Mouse (Mus musculus): ENCODE results near the gene Ppm1d. TPM values are rescaled to one million over a fixed set of nuclear protein-coding genes. Genes with fewer than 3 reads are reported as not detected.

The Ppm1d gene
- polyA plus RNA-seq, 1 experiment from 2014 or later = 24.2 TPM

- no peak overlapping the region for H3K27ac ChIP-seq (replicated peaks; ENCODE audit: low read depth, low read length)
Observed at GRCm38 (mm10) chr11:85312818-85313217, 1.8 kb downstream of the Ppm1d start.

GRCm38 (mm10) chr11:85313361-85313760, 2.3 kb downstream of the Ppm1d start:
- 83% methylated on average over 3 of the region's 3 CpGs for WGBS
- no peak overlapping the region for H3K27ac ChIP-seq (replicated peaks; ENCODE audit: low read depth, low read length)
- H3K9me3 ChIP-seq (ENCODE audit: control insufficient read depth, low read length) = no peaks in the 10 kb centered on the region
- peak overlapping the region; percentile 63 for H3K4me2 ChIP-seq (ENCODE audit: low read length)
- no peak for ATAC-seq (ENCODE audit: low FRiP score, low TSS enrichment)
- H3K9ac ChIP-seq (replicated peaks; ENCODE audit: low read length) = peak overlapping the region; percentile 26; the same call in 1 of the 2 replicates
- no peaks in the 10 kb centered on the region for H3K27me3 ChIP-seq (ENCODE audit: control insufficient read depth, insufficient read depth, low read length)
- peaks cover 4% of the 10 kb centered on the region; the same call in 1 of the 2 replicates for H3K36me3 ChIP-seq (ENCODE audit: control insufficient read depth, insufficient read depth, low read length)
- no peak for DNase-seq
- peak overlapping the region; percentile 91 for H3K4me3 ChIP-seq (replicated peaks; ENCODE audit: low read depth, low read length)
- peaks cover 16% of the 10 kb centered on the region for H3K4me1 ChIP-seq (ENCODE audit: control insufficient read depth, insufficient read depth, low read length)

More at GRCm38 (mm10) chr11:85312818-85313217, 1.8 kb downstream of the Ppm1d start:
- H3K4me3 ChIP-seq (replicated peaks; ENCODE audit: low read depth, low read length) = peak overlapping the region; percentile 91
- DNase-seq (peak; percentile 87), ATAC-seq (ENCODE audit: low FRiP score, low TSS enrichment) (no peak)
- peak overlapping the region; percentile 63 for H3K4me2 ChIP-seq (ENCODE audit: low read length)
- peaks cover 16% of the 10 kb centered on the region for H3K4me1 ChIP-seq (ENCODE audit: control insufficient read depth, insufficient read depth, low read length)
- 25% methylated on average over 2 of the region's 2 CpGs for WGBS
- peaks cover 4% of the 10 kb centered on the region; the same call in 1 of the 2 replicates for H3K36me3 ChIP-seq (ENCODE audit: control insufficient read depth, insufficient read depth, low read length)
- peak overlapping the region; percentile 77; the same call in 1 of the 2 replicates for H3K9ac ChIP-seq (replicated peaks; ENCODE audit: low read length)
- no peaks in the 10 kb centered on the region for H3K27me3 ChIP-seq (ENCODE audit: control insufficient read depth, insufficient read depth, low read length)
- H3K9me3 ChIP-seq (ENCODE audit: control insufficient read depth, low read length) = no peaks in the 10 kb centered on the region

DNA sequence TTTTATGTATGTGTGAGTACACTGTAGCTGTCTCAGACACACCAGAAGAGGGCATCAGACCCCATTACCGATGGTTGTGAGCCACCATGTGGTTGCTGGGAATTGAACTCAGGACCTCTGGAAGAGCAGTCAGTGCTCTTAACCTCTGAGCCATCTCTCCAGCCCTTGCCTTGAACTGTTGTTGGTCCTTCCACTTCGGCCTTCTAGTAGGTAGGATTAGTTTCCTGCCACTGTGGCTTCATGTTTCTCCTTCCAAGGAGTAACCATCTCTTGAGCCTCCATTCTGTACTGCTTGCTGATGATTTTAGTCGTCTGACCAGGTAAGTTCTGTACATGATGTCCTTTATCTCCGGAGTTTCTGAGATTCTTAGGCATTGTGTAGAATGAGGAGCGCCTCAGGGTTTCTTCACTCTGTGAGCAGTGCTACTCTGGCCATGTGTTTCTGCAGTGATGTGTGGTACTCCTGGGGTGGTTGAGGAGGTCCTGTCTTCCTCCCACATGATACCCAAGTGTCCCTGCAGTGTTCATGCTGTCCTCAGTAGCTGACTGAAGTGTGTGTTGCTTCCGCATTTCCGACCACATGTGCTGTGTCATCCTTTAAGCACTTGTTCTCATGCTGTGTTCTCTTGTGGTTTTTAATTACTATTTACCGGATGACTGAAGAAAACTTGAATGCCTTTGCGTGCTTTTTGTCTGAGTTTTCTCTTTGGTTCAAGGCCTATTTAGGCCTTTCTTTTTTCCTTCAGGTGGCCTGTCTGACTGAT, 12.7 kb downstream of the Ppm1d start:
- H3K9ac ChIP-seq (replicated peaks; ENCODE audit: low read length) = no peak overlapping the region
- H3K36me3 ChIP-seq (ENCODE audit: control insufficient read depth, insufficient read depth, low read length) = no peaks in the 10 kb centered on the region
- no peak overlapping the region for H3K4me2 ChIP-seq (ENCODE audit: low read length)
- ATAC-seq (ENCODE audit: low FRiP score, low TSS enrichment) (no peak), DNase-seq (no peak)
- H3K4me1 ChIP-seq (ENCODE audit: control insufficient read depth, insufficient read depth, low read length) = no peaks in the 10 kb centered on the region
- H3K4me3 ChIP-seq (replicated peaks; ENCODE audit: low read depth, low read length) = no peak overlapping the region
- H3K27ac ChIP-seq (replicated peaks; ENCODE audit: low read depth, low read length) = no peak overlapping the region
- no peaks in the 10 kb centered on the region for H3K9me3 ChIP-seq (ENCODE audit: control insufficient read depth, low read length)
- no peaks in the 10 kb centered on the region for H3K27me3 ChIP-seq (ENCODE audit: control insufficient read depth, insufficient read depth, low read length)
- 89% methylated on average over 9 of the region's 9 CpGs for WGBS

DNA sequence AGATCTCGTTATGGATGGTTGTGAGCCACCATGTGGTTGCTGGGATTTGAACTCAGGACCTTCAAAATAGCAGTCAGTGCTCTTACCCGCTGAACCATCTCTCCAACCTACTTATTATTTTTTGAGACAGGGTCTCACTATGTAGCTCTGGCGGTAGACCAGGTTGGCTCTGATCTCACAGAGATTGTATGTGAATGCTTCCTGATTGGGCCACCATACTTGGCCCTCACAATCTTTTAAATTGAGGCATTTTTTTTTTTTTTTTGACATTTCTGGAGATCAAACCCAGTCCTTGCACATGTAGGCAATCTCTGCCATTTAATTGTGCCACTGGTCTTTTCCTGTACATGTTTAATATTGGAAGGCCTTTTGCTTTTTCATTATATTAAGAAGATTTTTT, 17.7 kb downstream of the Ppm1d start:
- H3K36me3 ChIP-seq (ENCODE audit: control insufficient read depth, insufficient read depth, low read length) = peaks cover 23% of the 10 kb centered on the region
- no peak overlapping the region for H3K4me3 ChIP-seq (replicated peaks; ENCODE audit: low read depth, low read length)
- H3K9me3 ChIP-seq (ENCODE audit: control insufficient read depth, low read length) = no peaks in the 10 kb centered on the region
- WGBS = 95% methylated on average over 3 of the region's 3 CpGs
- no peak overlapping the region for H3K4me2 ChIP-seq (ENCODE audit: low read length)
- no peak for DNase-seq
- H3K4me1 ChIP-seq (ENCODE audit: control insufficient read depth, insufficient read depth, low read length) = no peaks in the 10 kb centered on the region
- H3K27me3 ChIP-seq (ENCODE audit: control insufficient read depth, insufficient read depth, low read length) = no peaks in the 10 kb centered on the region
- H3K9ac ChIP-seq (replicated peaks; ENCODE audit: low read length) = no peak overlapping the region
- ATAC-seq (ENCODE audit: low FRiP score, low TSS enrichment) = no peak
- H3K27ac ChIP-seq (replicated peaks; ENCODE audit: low read depth, low read length) = no peak overlapping the region

- no peak overlapping the region for H3K4me3 ChIP-seq (replicated peaks; ENCODE audit: low read depth, low read length)
- no peak overlapping the region for H3K27ac ChIP-seq (replicated peaks; ENCODE audit: low read depth, low read length)
- ATAC-seq (ENCODE audit: low FRiP score, low TSS enrichment) (no peak), DNase-seq (no peak)
- no peak overlapping the region for H3K9ac ChIP-seq (replicated peaks; ENCODE audit: low read length)
- WGBS = 91% methylated on average over 7 of the region's 7 CpGs
- no peaks in the 10 kb centered on the region for H3K4me1 ChIP-seq (ENCODE audit: control insufficient read depth, insufficient read depth, low read length)
- no peaks in the 10 kb centered on the region for H3K9me3 ChIP-seq (ENCODE audit: control insufficient read depth, low read length)
- peaks cover 27% of the 10 kb centered on the region for H3K36me3 ChIP-seq (ENCODE audit: control insufficient read depth, insufficient read depth, low read length)
- H3K4me2 ChIP-seq (ENCODE audit: low read length) = no peak overlapping the region
- H3K27me3 ChIP-seq (ENCODE audit: control insufficient read depth, insufficient read depth, low read length) = no peaks in the 10 kb centered on the region
Observed at GRCm38 (mm10) chr11:85329167-85329894, 18.3 kb downstream of the Ppm1d start.

DNA sequence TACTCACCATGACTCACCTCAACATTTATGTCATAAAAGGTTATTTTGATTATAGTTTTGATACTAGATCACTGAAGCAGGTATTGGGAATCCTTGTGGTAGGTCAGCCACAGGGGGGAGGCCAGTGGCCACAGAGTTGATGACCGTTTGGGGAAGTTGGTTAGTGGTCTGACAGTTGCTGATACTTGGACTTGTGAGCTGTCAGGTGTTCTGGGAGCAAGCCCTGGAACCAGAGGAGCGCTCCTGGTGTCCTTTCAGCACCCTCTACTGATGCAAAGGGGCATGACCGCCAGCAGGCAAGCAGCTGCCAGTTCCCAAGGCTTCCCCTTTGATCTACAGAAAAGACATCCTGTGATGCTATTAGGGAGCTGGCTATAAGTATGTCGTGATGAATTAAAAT, 23.7 kb downstream of the Ppm1d start:
- DNase-seq (peak; percentile 59), ATAC-seq (ENCODE audit: low FRiP score, low TSS enrichment) (no peak)
- Histone ChIP-seq H3K36me3 (ENCODE audit: control insufficient read depth, insufficient read depth, low read length) (peaks cover 42% of the 10 kb centered on the region), H3K27ac (replicated peaks; ENCODE audit: low read depth, low read length) (no peak overlapping the region), H3K9ac (replicated peaks; ENCODE audit: low read length) (no peak overlapping the region), H3K4me3 (replicated peaks; ENCODE audit: low read depth, low read length) (no peak overlapping the region), H3K27me3 (ENCODE audit: control insufficient read depth, insufficient read depth, low read length) (no peaks in the 10 kb centered on the region), H3K9me3 (ENCODE audit: control insufficient read depth, low read length) (no peaks in the 10 kb centered on the region), H3K4me2 (ENCODE audit: low read length) (no peak overlapping the region), H3K4me1 (ENCODE audit: control insufficient read depth, insufficient read depth, low read length) (no peaks in the 10 kb centered on the region)
- WGBS = 49% methylated on average over 4 of the region's 4 CpGs

DNA sequence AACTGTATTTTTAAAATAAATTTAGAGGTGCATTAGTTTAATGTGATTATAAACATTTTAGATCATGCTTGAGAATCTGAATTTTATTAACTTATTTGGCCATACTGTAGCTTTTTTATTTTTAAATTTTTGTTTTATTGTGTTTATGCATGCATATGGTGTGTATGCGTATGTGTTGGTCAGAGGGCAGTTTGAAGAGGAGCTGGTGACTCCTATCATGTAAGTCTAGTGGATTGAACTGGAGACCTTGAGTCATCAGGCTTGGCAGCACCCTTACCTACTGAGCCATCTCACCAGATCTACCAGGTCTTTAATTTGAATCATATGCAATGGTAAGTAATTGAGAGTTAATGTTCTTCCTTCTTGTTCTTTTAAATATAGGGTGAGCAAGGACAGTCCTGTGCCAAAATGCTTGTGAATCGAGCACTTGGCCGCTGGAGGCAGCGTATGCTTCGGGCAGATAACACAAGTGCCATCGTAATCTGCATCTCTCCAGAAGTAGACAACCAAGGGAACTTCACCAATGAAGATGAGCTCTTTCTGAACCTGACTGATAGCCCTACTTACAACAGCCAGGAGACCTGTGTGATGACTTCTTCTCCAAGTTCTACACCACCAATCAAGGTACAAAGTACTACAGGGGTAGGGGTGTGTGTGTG, 28.3 kb downstream of the Ppm1d start:
- H3K27ac ChIP-seq (replicated peaks; ENCODE audit: low read depth, low read length) = no peak overlapping the region
- H3K36me3 ChIP-seq (ENCODE audit: control insufficient read depth, insufficient read depth, low read length) = peaks cover 46% of the 10 kb centered on the region
- H3K9me3 ChIP-seq (ENCODE audit: control insufficient read depth, low read length) = no peaks in the 10 kb centered on the region
- no peaks in the 10 kb centered on the region for H3K4me1 ChIP-seq (ENCODE audit: control insufficient read depth, insufficient read depth, low read length)
- WGBS = 96% methylated on average over 6 of the region's 6 CpGs
- ATAC-seq (ENCODE audit: low FRiP score, low TSS enrichment) = no peak
- no peak for DNase-seq
- no peak overlapping the region for H3K4me2 ChIP-seq (ENCODE audit: low read length)
- no peak overlapping the region for H3K9ac ChIP-seq (replicated peaks; ENCODE audit: low read length)
- H3K27me3 ChIP-seq (ENCODE audit: control insufficient read depth, insufficient read depth, low read length) = no peaks in the 10 kb centered on the region
- no peak overlapping the region for H3K4me3 ChIP-seq (replicated peaks; ENCODE audit: low read depth, low read length)

DNA sequence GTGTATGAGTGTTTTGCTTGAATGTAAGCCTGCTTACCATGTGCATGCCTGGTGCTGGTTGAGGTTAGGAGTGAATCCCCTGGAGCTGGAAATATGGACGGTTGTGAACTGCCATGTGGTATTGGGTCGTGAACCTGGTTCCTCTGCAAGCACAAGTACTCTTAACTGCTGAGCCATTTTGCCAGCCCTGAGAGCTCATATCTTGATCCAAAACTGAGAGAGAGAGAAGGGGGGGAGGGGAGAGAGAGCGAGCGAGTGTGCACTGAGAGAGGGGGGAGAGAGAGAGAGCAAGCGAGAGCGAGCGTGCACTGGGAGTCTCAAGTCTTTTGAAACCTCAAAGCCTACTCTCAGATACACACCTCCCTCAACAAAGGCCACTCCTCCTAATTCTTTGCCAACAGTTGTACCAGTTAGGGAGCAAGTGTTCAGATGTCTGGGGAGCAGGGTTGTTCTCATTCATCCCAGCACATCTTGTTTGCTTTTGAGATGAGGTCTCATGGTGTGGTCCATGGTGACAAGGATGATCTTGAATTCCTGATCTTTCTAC, 29.1 kb downstream of the Ppm1d start:
- ATAC-seq (ENCODE audit: low FRiP score, low TSS enrichment) = no peak
- peaks cover 46% of the 10 kb centered on the region for H3K36me3 ChIP-seq (ENCODE audit: control insufficient read depth, insufficient read depth, low read length)

More for the DNA sequence above, 29.1 kb downstream of the Ppm1d start:
- Histone ChIP-seq H3K27ac (replicated peaks; ENCODE audit: low read depth, low read length) (no peak overlapping the region), H3K27me3 (ENCODE audit: control insufficient read depth, insufficient read depth, low read length) (no peaks in the 10 kb centered on the region), H3K4me2 (ENCODE audit: low read length) (no peak overlapping the region), H3K9ac (replicated peaks; ENCODE audit: low read length) (no peak overlapping the region), H3K4me3 (replicated peaks; ENCODE audit: low read depth, low read length) (no peak overlapping the region), H3K4me1 (ENCODE audit: control insufficient read depth, insufficient read depth, low read length) (no peaks in the 10 kb centered on the region), H3K9me3 (ENCODE audit: control insufficient read depth, low read length) (no peaks in the 10 kb centered on the region)
- 95% methylated on average over 7 of the region's 7 CpGs for WGBS
- no peak for DNase-seq

Data from midbrain, embryonic 14.5 days (tissue).